ENCODE assay signal across 25 mouse cellular contexts in the genomic region with DNA sequence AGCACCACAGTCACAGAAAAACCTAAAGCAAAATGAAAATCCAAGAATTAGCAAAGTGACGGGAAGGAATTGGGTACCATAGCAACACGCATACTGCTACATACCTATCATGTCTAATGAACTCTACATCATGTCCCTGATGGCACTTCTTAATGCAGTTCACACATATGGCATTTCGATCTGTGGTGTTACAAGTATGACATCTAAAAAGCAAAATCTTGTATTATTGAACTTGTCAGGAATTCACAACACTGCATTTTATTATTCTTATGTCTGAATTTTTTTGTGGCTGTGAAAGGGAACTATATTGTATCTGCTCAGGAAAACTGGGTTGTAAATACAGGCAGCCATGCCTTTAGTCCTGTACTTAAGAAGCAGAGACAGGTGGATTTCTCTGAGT.
"Had no signal": no experiment of that assay in that cellular context is flagged by ENCODE, and none has a peak within 500 bp of the region (broad histone marks: within the 10 kb centered on the region; RNA-seq: fewer than 3 reads in every experiment).

No protein-coding gene starts in this region.

- H3K4me1 ChIP-seq: heart, embryonic 10.5 days; heart, embryonic 12.5 days; hindbrain, embryonic 13.5 days; hindbrain, embryonic 15.5 days; kidney, embryonic 15.5 days; liver, embryonic 12.5 days had no signal

- H3K27me3 ChIP-seq: heart, embryonic 12.5 days; hindbrain, embryonic 13.5 days; hindbrain, embryonic 15.5 days; kidney, embryonic 15.5 days; limb, embryonic 13.5 days; limb, embryonic 15.5 days; liver, embryonic 12.5 days had no signal

- H3K9me3 ChIP-seq: heart, embryonic 10.5 days; heart, embryonic 12.5 days; hindbrain, embryonic 13.5 days; hindbrain, embryonic 15.5 days; kidney, embryonic 15.5 days; limb, embryonic 13.5 days; limb, embryonic 15.5 days; liver, embryonic 12.5 days had no signal

- H3K4me2 ChIP-seq: heart, embryonic 12.5 days; hindbrain, embryonic 13.5 days; hindbrain, embryonic 15.5 days; kidney, embryonic 15.5 days; limb, embryonic 13.5 days; limb, embryonic 15.5 days; liver, embryonic 12.5 days had no signal

- H3K4me3 ChIP-seq: heart, embryonic 10.5 days; heart, embryonic 12.5 days; hindbrain, embryonic 13.5 days; hindbrain, embryonic 15.5 days; kidney, embryonic 15.5 days; limb, embryonic 13.5 days; limb, embryonic 15.5 days; liver, embryonic 12.5 days had no signal

- H3K27ac ChIP-seq: heart, embryonic 10.5 days; hindbrain, embryonic 13.5 days; hindbrain, embryonic 15.5 days; hindbrain, postnatal 0 days; kidney, embryonic 15.5 days; kidney, postnatal 0 days; limb, embryonic 13.5 days; limb, embryonic 15.5 days; liver, embryonic 12.5 days; liver, embryonic 14.5 days had no signal

- ATAC-seq: hindbrain, postnatal 0 days; intestine, embryonic 16.5 days; liver, embryonic 12.5 days had no signal

- H3K9ac ChIP-seq: heart, embryonic 12.5 days; hindbrain, embryonic 13.5 days; hindbrain, embryonic 15.5 days; kidney, embryonic 15.5 days; limb, embryonic 13.5 days; limb, embryonic 15.5 days; liver, embryonic 12.5 days; liver, embryonic 14.5 days had no signal

- DNase-seq: gastrocnemius, postnatal 14 days; gastrocnemius, postnatal 36 days; heart, adult 18-20 months; heart, postnatal 14 days; heart, postnatal 36 days; kidney, adult 11 months; kidney, adult 2 months; kidney, adult 9 months; kidney, postnatal 14 days; kidney, postnatal 36 days; layer of hippocampus, adult 9-11 months; layer of hippocampus, postnatal 36 days; left cerebral cortex, postnatal 4 days had no signal
